Mouse (Mus musculus) ovary, postnatal 36 days (tissue): ENCODE results near the gene Bax.
A peak's percentile ranks its signal among the peaks of the same experiment; 100 is the strongest.

Source experiments
- DNase-seq: peaks from one replicate; pipeline ENCODE4 v3.0.0; 2022; ENCODE audit warnings: low spot score, mixed read lengths

Bax gene

DNA sequence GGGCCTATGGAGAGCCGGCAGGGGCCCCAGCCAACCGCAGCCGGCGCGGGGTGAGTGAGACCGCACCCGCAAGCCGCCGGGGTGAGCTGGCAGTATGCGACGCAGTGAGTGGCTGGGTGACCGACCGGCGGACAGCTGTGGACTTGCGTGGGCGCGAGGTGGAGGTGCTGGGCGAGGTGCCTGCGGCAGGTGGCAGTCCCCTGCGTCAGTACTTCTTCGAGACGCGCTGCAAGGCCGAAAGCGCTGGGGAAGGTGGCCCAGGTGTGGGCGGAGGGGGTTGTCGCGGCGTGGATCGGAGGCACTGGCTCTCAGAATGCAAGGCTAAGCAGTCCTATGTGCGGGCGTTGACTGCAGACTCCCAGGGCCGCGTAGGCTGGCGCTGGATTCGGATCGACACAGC is 51.1 kb downstream of the Bax start:
- no peak for DNase-seq

DNA sequence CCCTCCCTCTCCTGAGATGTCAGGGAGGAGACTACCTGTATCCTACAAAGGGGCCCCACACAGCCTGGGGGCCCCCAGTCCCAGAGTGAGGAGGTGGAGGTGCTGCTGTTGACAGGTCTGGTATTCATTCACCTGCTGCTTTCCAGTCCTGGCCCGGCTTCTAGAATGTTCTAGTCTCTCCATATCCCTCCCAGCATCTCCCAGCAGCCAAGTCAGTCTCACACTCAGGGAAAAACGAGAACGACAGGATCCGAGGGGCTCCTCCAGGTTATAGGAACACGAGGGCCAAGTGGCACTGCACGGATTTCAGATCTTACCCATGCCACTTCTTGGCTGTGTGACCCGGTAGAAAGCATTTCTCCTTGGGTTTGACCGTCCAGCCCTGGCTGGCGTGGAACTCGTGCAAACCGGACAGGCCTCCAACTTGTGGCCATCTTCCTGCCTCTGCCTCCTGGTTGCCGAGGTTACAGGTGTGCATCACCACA is 51.9 kb downstream of the Bax start:
- no peak for DNase-seq

DNA sequence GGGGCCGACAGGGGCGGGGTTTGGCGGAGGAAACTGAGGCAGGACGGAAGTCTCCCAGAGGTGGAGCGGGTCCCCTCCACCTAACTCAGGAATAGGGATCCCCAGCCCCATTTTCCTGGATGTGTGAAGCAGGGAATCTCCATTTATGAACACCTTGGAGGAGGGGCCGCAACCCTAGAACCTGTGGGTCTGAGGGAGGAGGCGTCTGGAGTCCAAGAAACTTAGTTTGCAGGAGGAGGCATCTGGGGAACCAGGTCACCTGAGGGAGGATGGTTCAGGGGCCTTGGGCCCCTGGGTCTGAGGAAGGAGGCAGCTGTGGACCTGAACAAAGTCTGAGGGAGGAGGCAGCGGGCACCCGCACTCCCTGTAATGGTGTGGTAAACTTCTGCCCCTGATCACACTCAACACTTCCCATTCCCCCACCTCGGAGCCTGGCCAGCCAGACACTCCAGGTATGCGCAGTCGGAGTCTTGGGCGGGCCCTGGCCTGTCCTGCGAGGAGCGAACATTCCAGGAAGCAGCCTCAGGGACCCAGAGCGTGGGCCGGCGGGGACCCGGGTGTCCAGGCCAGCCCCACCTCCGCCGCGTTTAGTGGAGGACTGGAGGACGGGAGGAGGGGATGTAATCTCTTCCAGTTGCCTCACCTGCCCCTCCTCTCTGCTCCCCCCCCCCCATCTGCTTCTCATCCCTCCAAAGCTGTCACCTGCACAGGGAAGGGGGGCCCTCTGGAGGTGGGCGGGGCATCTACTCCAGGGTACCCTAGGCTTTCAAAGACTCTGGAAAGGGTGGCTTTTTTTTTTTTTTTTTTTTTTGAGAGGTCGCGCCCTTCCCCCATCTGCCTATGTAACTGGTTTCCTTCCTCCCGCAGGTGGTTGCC is 52.6 kb downstream of the Bax start:
- DNase-seq = no peak

DNA sequence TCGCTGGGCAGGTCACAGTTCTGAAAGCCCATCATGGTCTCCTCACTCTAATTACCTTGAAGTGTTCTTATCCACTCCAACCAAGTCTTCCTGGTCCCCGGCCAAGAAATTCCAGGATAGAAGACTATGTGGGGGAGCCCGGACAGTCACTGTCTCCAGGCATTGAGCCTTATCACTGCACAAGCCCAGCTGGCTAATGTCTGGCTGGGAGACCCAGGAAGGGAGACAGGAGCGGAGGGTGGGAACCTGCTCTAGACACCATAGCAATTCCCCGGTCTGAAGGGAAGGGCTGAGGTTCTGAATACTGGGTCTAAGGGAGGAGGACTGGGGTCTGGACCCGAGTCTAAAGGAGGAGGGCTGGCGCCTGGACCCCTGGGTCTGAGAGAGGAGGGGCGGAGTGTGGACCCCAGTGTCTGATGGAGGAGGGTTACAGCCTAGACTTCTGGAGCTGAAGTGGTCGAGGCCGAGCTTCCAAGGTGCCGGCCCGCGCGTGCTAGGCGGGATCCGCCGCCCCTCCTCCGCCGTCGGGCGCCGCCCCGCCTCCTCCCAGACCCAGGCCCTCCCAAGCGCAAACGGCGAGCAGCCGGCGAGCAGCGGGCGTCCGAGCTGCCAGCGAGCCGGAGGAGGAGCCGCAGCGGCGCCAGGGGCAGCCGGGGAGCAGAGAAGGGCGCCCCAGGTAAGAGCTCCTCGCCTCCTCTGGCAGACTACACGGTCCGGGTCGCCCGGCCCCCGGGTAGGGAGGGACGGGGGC is 53.4 kb downstream of the Bax start, which contains the start of gene Ntf5:
Gene Ntf5, plus strand, starts transcription at position 583 of the 751 bp plus-strand sequence.
- peak; percentile 61 for DNase-seq

DNA sequence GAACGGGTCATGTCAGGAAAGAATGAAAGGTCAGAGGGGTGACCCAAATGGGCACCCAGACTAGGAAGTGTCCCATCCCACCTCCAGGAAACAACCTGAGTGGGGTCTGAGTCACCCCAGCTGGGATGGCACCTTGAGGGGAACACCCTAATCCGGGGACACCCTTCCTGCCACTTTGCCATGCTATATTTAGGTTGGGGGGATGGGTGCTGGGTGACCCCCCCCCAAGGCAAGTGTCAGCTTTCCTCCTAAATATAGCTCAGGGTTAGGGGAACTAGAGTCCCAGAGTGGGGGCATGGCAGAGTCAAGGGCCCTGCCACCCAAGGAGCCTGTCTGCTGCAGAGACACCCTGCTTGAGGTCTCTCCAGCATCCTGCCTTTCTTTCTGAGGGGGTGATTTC is 54.3 kb downstream of the Bax start:
- DNase-seq = no peak
